Comparison of ENCODE assay signal across 17 mouse cellular contexts in the genomic region with DNA sequence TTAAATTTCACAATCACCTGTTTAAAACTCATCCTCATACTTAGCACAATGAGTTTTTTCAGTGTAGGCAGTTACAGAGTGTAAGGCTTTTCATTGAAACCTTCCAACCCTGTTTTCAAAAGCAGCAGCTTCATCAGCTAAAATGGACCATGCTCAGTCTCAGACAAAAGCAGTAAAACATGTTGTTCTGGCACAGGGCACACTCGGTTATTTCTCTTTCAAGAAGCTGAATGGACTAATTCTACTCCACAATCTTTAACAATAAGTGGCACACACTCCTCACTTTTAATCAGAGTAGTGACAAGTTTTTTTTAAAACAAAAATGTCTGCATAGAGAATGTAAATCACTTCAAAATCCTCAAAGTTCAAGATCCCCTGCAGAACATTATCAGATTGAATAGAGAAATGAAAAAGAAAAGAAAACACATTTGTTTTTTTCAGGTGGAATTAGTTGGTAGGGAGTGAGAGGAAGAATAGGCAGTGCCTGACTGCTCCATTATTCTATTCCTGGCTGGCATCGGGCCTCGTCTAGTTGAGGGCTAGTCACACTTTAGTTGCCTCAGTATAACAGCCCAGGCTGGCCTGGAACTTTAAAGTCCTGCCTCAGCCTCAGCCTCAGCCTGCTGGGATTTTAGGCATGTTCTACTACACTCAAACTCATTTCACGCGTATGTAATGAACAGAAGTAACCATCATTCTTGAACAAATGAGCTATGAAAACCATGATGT.
"Had no signal": no experiment of that assay in that cellular context is flagged by ENCODE, and none has a peak within 500 bp of the region (broad histone marks: within the 10 kb centered on the region; RNA-seq: fewer than 3 reads in every experiment).

No protein-coding gene starts in this region.

- ATAC-seq: midbrain, embryonic 16.5 days had no signal

- H3K9me3 ChIP-seq: liver, embryonic 15.5 days; megakaryocyte, embryonic 14.5 days; stomach, embryonic 15.5 days had no signal

- H3K9ac ChIP-seq: liver, embryonic 15.5 days; lung, embryonic 14.5 days; stomach, embryonic 15.5 days had no signal

- DNase-seq: kidney, adult 18-20 months; kidney, postnatal 10 days; kidney, postnatal 4 days; left cerebral cortex, postnatal 4 days; lung, embryonic 14.5 days; lung, postnatal 10 days; retina, postnatal 1 day; right cerebral cortex, postnatal 4 days; spleen, adult 18-20 months; thymus, adult 2 months; thymus, postnatal 25 days had no signal

- H3K4me3 ChIP-seq: liver, embryonic 15.5 days; megakaryocyte, embryonic 14.5 days; stomach, embryonic 15.5 days had no signal

- H3K27me3 ChIP-seq: liver, embryonic 15.5 days; megakaryocyte, embryonic 14.5 days; stomach, embryonic 15.5 days had no signal

- H3K36me3 ChIP-seq: liver, embryonic 15.5 days; stomach, embryonic 15.5 days had no signal

- H3K27ac ChIP-seq: liver, embryonic 15.5 days; macrophage; stomach, embryonic 15.5 days had no signal

- H3K4me2 ChIP-seq: liver, embryonic 11.5 days; liver, embryonic 15.5 days; lung, embryonic 14.5 days; stomach, embryonic 15.5 days had no signal

- H3K4me1 ChIP-seq: liver, embryonic 15.5 days; megakaryocyte, embryonic 14.5 days; stomach, embryonic 15.5 days had no signal
